Mouse (Mus musculus) spleen, embryonic (tissue): Measurements from ENCODE around the gene BC028528.

ENCODE experiments used
- CTCF ChIA-PET: fragments of 350-600 bp; sonication (Branson Sonifier 250); formaldehyde crosslinking; loops from one replicate; lab custom pipeline; 2022; lab: Charles Lee

Gene BC028528

DNA sequence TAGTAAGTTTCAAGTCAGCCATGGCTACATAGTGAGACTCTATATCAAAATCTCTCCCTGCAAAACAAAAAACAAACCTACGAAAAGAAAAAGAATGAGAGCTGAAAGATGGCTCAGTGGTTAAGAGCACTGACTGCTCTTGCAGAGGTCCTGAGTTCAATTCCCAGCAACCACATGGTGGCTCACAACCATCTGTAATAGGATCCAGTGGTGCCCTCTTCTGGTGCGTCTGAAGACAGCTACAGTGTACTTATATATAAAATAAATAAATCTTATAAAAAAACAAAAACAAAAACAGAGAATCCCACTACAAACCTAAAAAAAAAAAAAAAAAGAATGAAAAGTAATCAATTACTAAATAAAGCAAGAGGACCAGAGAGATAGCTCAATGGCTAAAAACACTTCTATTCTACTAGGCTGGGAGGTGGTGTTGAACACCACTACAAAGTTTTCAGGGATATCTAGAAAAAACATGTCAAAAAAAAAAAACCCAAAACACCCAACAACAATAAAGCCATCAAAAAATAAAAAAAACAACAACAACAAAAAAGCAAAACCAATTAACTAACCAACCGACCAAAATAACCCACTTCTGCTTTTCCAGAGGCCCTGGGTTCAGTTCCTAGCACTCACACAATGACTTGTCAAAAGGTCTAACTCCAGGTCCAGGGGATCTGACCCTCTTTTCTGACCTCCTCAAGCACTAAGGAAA is 49.1 kb downstream of the BC028528 start:
- CTCF ChIA-PET, result interaction anchor here (1.2 kb wide), 1 partner anchor 63 kb away, joined by 4 read pairs; no protein-coding TSS in a partner anchor

DNA sequence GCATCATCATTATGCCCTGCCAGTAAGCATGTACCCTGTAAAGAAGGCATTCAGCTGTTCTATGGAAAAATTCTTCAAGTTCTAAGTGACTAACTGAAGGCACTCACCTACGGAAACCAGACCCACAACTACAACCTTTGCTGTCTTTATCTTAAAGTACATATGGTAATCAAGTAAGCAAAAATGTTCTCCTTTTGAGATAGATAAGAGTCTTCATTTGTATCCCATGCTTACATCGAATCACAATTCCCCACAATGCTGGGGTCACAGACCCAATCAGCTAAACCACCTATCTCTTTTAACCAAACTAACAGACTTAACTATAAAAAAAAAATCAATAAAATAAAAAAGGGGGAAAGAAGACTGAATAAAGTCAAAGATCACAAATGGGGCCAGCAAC is 52.6 kb downstream of the BC028528 start:
- CTCF ChIA-PET, result interaction anchor here (0.7 kb wide), 1 partner anchor 12 kb away, joined by 3 read pairs; no protein-coding TSS in a partner anchor
